Mouse (Mus musculus) neural tube, embryonic 12.5 days (tissue): Measurements from ENCODE around the gene Sppl2b. TPM values are rescaled to one million over a fixed set of nuclear protein-coding genes. Genes with fewer than 3 reads are reported as not detected.

Experiments
- ATAC-seq: fragments of 200-750 bp; cut with Nextera tagmentation; 2 replicates; pipeline ENCODE4 v1.8.0; 2017; ENCODE audit warnings: low read depth, mild to moderate bottlenecking, moderate TSS enrichment, moderate library complexity; ENCODE audit not compliant: low FRiP score
- H3K27ac ChIP-seq: fragments of 300-500 bp; sonication (generic); 2 replicates; pipeline ENCODE4 v1.5.1; 2016
- H3K27me3 ChIP-seq: fragments of 300-500 bp; sonication (generic); replicated peaks from 2 replicates; pipeline ENCODE4 v1.6.1; 2016; ENCODE audit warnings: mild to moderate bottlenecking
- H3K36me3 ChIP-seq: fragments of 300-500 bp; sonication (generic); 2 replicates; pipeline ENCODE4 v1.6.1; 2016; ENCODE audit warnings: mild to moderate bottlenecking
- H3K4me1 ChIP-seq: fragments of 300-500 bp; sonication (generic); 2 replicates; pipeline ENCODE4 v1.6.1; 2016
- H3K4me2 ChIP-seq: fragments of 300-500 bp; sonication (generic); replicated peaks from 2 replicates; pipeline ENCODE4 v1.6.1; 2016; ENCODE audit warnings: mild to moderate bottlenecking
- H3K4me3 ChIP-seq: fragments of 300-500 bp; sonication (generic); 2 replicates; pipeline ENCODE4 v1.5.1; 2016
- H3K9ac ChIP-seq: fragments of 300-500 bp; sonication (generic); 2 replicates; pipeline ENCODE4 v1.6.1; 2016; ENCODE audit warnings: mild to moderate bottlenecking
- H3K9me3 ChIP-seq: fragments of 300-500 bp; sonication (generic); 2 replicates; pipeline ENCODE4 v1.6.1; 2016; ENCODE audit warnings: mild to moderate bottlenecking
- WGBS: fragments of 180-500 bp; shearing (Covaris S2); methylation state at CpG from one replicate; pipeline ENCODE4 v1.1.7; 2016; 5-methylcytosine and 5-hydroxymethylcytosine counted together
- polyA plus RNA-seq: library from polyadenylated mRNA; unstranded; fragments of >200 nt; fragmentation: Nextera tagmentation; extraction: Ambion mirVana; gene quantifications from 2 replicates; pipeline ENCODE4 v1.2.1, GENCODE M21; 2016

Sppl2b gene
- polyA plus RNA-seq, 1 experiment from 2014 or later: 51.2 TPM

- WGBS: 88% methylated on average over 2 of the region's 2 CpGs
- Histone ChIP-seq H3K4me1 (peaks cover 11% of the 10 kb centered on the region), H3K27ac (no peak overlapping the region), H3K4me3 (no peak overlapping the region), H3K4me2 (no peak overlapping the region), H3K36me3 (no peaks in the 10 kb centered on the region), H3K9me3 (no peaks in the 10 kb centered on the region), H3K9ac (no peak overlapping the region), H3K27me3 (peaks cover 48% of the 10 kb centered on the region)
- no peak for ATAC-seq
Observed at GRCm38 (mm10) chr10:80841685-80842084, 13.4 kb upstream of the Sppl2b start.

GRCm38 (mm10) chr10:80842334-80842733 lies 12.7 kb upstream of the Sppl2b start:
- Histone ChIP-seq H3K27ac (no peak overlapping the region), H3K4me1 (peaks cover 11% of the 10 kb centered on the region), H3K36me3 (no peaks in the 10 kb centered on the region), H3K4me2 (no peak overlapping the region), H3K9ac (no peak overlapping the region), H3K9me3 (no peaks in the 10 kb centered on the region), H3K27me3 (peaks cover 48% of the 10 kb centered on the region), H3K4me3 (no peak overlapping the region)
- no peak for ATAC-seq
- WGBS: 84% methylated on average over 15 of the region's 15 CpGs

GRCm38 (mm10) chr10:80843087-80843930 lies 11.8 kb upstream of the Sppl2b start:
- Histone ChIP-seq H3K4me3 (peak overlapping the region; percentile 38), H3K9me3 (no peaks in the 10 kb centered on the region), H3K27ac (no peak overlapping the region), H3K4me1 (peaks cover 11% of the 10 kb centered on the region), H3K9ac (peak overlapping the region; percentile 53), H3K4me2 (peak overlapping the region; percentile 75), H3K27me3 (peaks cover 45% of the 10 kb centered on the region), H3K36me3 (no peaks in the 10 kb centered on the region)
- no peak for ATAC-seq
- WGBS: 10% methylated on average over 32 of the region's 32 CpGs

- peak within 1 kb of the TSS; percentile 38 for H3K4me3 ChIP-seq
- WGBS: 4% methylated on average over 51 of the region's 51 CpGs
Observed at GRCm38 (mm10) chr10:80843931-80844547, 11.0 kb upstream of the Sppl2b start, which contains the start of gene Lingo3. Lingo3 (minus strand) TSS chr10:80844039.

GRCm38 (mm10) chr10:80845055-80845693 lies 9.9 kb upstream of the Sppl2b start:
- Histone ChIP-seq H3K4me1 (peaks cover 11% of the 10 kb centered on the region), H3K9ac (no peak overlapping the region)
- WGBS: 64% methylated on average over 8 of the region's 8 CpGs

More at GRCm38 (mm10) chr10:80843931-80844547, 11.0 kb upstream of the Sppl2b start, which contains the start of gene Lingo3:
- Histone ChIP-seq H3K27me3 (peaks cover 45% of the 10 kb centered on the region), H3K27ac (no peak within 1 kb of the TSS), H3K9ac (peak within 1 kb of the TSS; percentile 53), H3K4me1 (peaks cover 11% of the 10 kb centered on the region), H3K4me2 (peak within 1 kb of the TSS; percentile 75), H3K9me3 (no peaks in the 10 kb centered on the region), H3K36me3 (no peaks in the 10 kb centered on the region)
- ATAC-seq: no peak

GRCm38 (mm10) chr10:80845732-80846131 lies 9.3 kb upstream of the Sppl2b start:
- ATAC-seq: no peak
- no peak overlapping the region for H3K27ac ChIP-seq
- peaks cover 11% of the 10 kb centered on the region for H3K4me1 ChIP-seq
- no peak overlapping the region for H3K4me2 ChIP-seq
- 84% methylated on average over 11 of the region's 12 CpGs for WGBS
- no peak overlapping the region for H3K9ac ChIP-seq
- H3K36me3 ChIP-seq: peaks cover 6% of the 10 kb centered on the region; the same call in 1 of the 2 replicates
- peaks cover 45% of the 10 kb centered on the region for H3K27me3 ChIP-seq
- H3K9me3 ChIP-seq: no peaks in the 10 kb centered on the region
- H3K4me3 ChIP-seq: no peak overlapping the region

More at GRCm38 (mm10) chr10:80845055-80845693, 9.9 kb upstream of the Sppl2b start:
- H3K4me2 ChIP-seq: no peak overlapping the region
- H3K27me3 ChIP-seq: peaks cover 45% of the 10 kb centered on the region
- H3K36me3 ChIP-seq: peaks cover 2% of the 10 kb centered on the region; the same call in 1 of the 2 replicates
- H3K27ac ChIP-seq: no peak overlapping the region
- no peak overlapping the region for H3K4me3 ChIP-seq
- no peaks in the 10 kb centered on the region for H3K9me3 ChIP-seq
- ATAC-seq: no peak

- H3K27ac ChIP-seq: no peak overlapping the region
- H3K27me3 ChIP-seq: peaks cover 24% of the 10 kb centered on the region
- no peak overlapping the region for H3K4me2 ChIP-seq
- H3K4me1 ChIP-seq: peaks cover 7% of the 10 kb centered on the region
- ATAC-seq: no peak
- H3K9me3 ChIP-seq: no peaks in the 10 kb centered on the region
- peaks cover 29% of the 10 kb centered on the region for H3K36me3 ChIP-seq
- no peak overlapping the region for H3K9ac ChIP-seq
- WGBS: 9% methylated on average over 10 of the region's 10 CpGs
- H3K4me3 ChIP-seq: no peak overlapping the region
Observed at GRCm38 (mm10) chr10:80848571-80848970, 6.5 kb upstream of the Sppl2b start.

GRCm38 (mm10) chr10:80855749-80856073 lies 636 bp downstream of the Sppl2b start:
- peaks cover 41% of the 10 kb centered on the region for H3K4me1 ChIP-seq
- H3K27ac ChIP-seq: no peak overlapping the region
- WGBS: 30% methylated on average over 11 of the region's 11 CpGs
- H3K27me3 ChIP-seq: no peaks in the 10 kb centered on the region
- peak overlapping the region; percentile 95 for H3K4me3 ChIP-seq
- peak overlapping the region; percentile 89 for H3K9ac ChIP-seq
- ATAC-seq: no peak
- peak overlapping the region; percentile 100 for H3K4me2 ChIP-seq
- peaks cover 23% of the 10 kb centered on the region for H3K36me3 ChIP-seq
- H3K9me3 ChIP-seq: no peaks in the 10 kb centered on the region

GRCm38 (mm10) chr10:80856267-80856666 lies 1.2 kb downstream of the Sppl2b start:
- no peak for ATAC-seq
- no peak overlapping the region for H3K27ac ChIP-seq
- no peaks in the 10 kb centered on the region for H3K9me3 ChIP-seq
- 0 out of 2 replicates have a peak overlapping the region, but pooled peaks have one; percentile 89 for H3K9ac ChIP-seq
- WGBS: 75% methylated on average over 3 of the region's 3 CpGs
- peak overlapping the region; percentile 95; the same call in 1 of the 2 replicates for H3K4me3 ChIP-seq
- H3K36me3 ChIP-seq: peaks cover 23% of the 10 kb centered on the region
- H3K4me1 ChIP-seq: peaks cover 41% of the 10 kb centered on the region
- H3K4me2 ChIP-seq: peak overlapping the region; percentile 100
- no peaks in the 10 kb centered on the region for H3K27me3 ChIP-seq

GRCm38 (mm10) chr10:80856908-80857307 lies 1.8 kb downstream of the Sppl2b start:
- 85% methylated on average over 5 of the region's 5 CpGs for WGBS

GRCm38 (mm10) chr10:80857386-80857785 lies 2.3 kb downstream of the Sppl2b start:
- 38% methylated on average over 8 of the region's 8 CpGs for WGBS

More at GRCm38 (mm10) chr10:80856908-80857307, 1.8 kb downstream of the Sppl2b start:
- Histone ChIP-seq H3K4me3 (no peak overlapping the region), H3K9me3 (no peaks in the 10 kb centered on the region), H3K9ac (peak overlapping the region; percentile 45; the same call in 1 of the 2 replicates), H3K36me3 (peaks cover 23% of the 10 kb centered on the region), H3K27ac (no peak overlapping the region), H3K4me1 (peaks cover 41% of the 10 kb centered on the region), H3K27me3 (no peaks in the 10 kb centered on the region), H3K4me2 (peak overlapping the region; percentile 24)
- no peak for ATAC-seq

GRCm38 (mm10) chr10:80857848-80858247 lies 2.8 kb downstream of the Sppl2b start:
- Histone ChIP-seq H3K4me2 (peak overlapping the region; percentile 24), H3K4me3 (no peak overlapping the region), H3K9me3 (no peaks in the 10 kb centered on the region), H3K27ac (no peak overlapping the region; the same call in 1 of the 2 replicates), H3K36me3 (peaks cover 25% of the 10 kb centered on the region), H3K27me3 (no peaks in the 10 kb centered on the region), H3K4me1 (peaks cover 41% of the 10 kb centered on the region), H3K9ac (peak overlapping the region; percentile 45)
- no peak for ATAC-seq
- WGBS: 70% methylated on average over 3 of the region's 3 CpGs

More at GRCm38 (mm10) chr10:80857386-80857785, 2.3 kb downstream of the Sppl2b start:
- H3K4me3 ChIP-seq: no peak overlapping the region
- H3K4me2 ChIP-seq: peak overlapping the region; percentile 24
- H3K27ac ChIP-seq: no peak overlapping the region; the same call in 1 of the 2 replicates
- H3K9ac ChIP-seq: peak overlapping the region; percentile 45
- H3K9me3 ChIP-seq: no peaks in the 10 kb centered on the region
- no peak for ATAC-seq
- no peaks in the 10 kb centered on the region for H3K27me3 ChIP-seq
- peaks cover 23% of the 10 kb centered on the region for H3K36me3 ChIP-seq
- peaks cover 41% of the 10 kb centered on the region for H3K4me1 ChIP-seq
